Mouse (Mus musculus) T-helper 1 cell (primary cell): ENCODE results near the gene Olfr1214.
"Not testable (repeated sequence)": the region's sequence is repeated elsewhere in the genome, so short reads cannot be mapped to it uniquely, and the experiment has no call there.

ENCODE experiments used
- in situ Hi-C: fragments of 300-600 bp; cut with MboI, MseI; formaldehyde crosslinking; loops from one replicate; pipeline ENCODE4 v1.15.1; 2025; ENCODE audit warnings: high pct_unique_total_duplicates

The Olfr1214 gene

DNA sequence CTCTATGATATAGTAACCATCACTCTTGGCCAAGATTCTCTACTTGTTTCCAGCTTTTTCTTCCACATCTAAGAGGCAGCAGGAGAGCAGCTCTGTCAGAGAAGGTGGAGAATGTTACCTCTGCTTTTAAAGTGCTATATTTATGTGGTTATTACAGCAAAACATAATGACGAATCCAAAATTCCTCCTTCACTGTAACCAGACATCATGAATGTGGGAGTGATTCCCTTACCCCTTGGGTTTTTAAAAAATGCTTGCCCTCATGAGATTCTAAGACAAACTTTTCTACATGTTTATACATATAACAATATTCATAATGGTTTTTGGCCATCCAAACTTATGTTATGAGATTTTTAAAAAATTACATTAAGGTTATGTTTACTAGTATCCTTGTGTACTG lies at the start of gene Olfr1214:
TSS of gene Olfr1214 (minus strand) at position 101 of the 400 bp plus-strand sequence.
- in situ Hi-C loops, result no loop called here

DNA sequence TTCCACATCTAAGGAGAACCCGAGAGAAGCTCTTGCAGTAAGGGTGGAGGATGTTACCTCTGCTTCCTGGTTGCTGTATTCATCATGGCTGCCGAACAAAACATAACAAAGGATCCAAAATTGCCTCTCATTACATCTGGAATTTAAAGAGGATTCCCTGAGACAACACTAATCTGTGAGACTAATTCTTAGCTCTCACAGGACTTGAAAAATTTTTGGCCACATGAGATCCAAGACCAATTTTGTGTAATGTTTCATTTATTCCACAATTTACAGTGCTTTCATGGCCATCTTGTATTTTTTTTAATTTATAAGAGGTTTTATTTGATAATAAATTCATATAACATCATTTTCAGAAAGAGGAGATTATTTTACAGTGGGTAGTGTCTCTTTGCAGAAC lies 39.5 kb upstream of the Olfr1214 start, which contains the start of gene Olfr1217:
TSS of gene Olfr1217 (minus strand) at position 101 of the 400 bp plus-strand sequence.
- in situ Hi-C loops, result no loop called here

DNA sequence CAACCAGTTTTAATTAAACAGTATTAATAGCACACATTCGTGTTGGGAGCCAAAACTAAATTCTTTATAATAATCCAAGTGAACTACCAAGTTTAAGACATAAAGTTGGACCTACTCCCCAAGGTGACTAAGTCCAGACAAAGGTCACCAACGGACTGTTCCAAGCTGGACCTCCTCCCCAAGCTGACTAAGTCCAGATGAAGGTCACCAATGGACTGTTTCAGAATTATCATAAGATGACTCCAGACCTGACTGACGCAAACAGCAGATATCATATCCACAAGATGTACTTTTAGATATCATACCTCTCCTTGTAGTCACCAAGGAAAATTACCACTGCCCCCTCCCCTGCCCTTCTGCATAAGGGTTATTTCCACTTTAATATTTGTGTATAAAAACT lies 29.0 kb upstream of the Olfr1214 start:
- in situ Hi-C loops, result not testable (repeated sequence)

DNA sequence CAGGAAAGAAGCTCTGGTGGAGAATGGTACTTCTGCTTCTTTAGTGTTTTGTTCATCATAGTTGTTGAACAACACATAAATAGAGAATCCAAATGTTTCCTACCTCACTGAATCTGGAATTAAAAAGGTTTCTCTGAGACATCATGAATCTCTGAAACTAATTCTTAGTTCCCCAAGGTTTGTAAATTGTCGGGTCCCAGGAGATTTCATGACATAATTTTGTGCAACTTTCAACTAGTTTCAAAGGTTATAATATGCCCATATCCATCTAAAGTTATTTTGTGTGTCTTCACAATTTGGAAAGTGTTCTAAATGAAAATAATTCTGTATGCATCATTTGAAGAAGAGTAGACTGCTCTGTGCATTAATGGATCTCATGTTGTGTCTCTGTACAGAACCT lies 25.8 kb upstream of the Olfr1214 start, which contains the start of gene Olfr1216:
TSS of gene Olfr1216 (minus strand) at position 101 of the 400 bp plus-strand sequence.
- in situ Hi-C loops, result no loop called here

DNA sequence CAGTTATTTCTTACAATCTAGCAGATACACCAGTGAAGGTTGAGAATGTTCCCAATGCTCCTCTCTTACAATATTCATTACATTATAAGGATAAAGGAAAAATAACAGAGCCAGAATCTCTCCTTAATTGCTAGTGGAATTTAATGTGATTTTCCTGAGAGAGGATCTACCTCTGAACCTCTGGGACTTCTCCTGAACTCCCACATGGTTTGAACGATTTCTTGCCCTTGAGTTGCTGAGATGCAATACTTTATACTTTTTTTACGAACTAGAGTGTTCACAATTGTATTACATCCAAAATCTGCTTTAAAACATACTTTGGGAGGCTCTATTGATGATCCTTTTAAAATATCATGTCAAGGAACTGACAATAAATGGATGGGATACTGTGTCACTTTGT lies 14.4 kb upstream of the Olfr1214 start, which contains the start of gene Olfr1215:
TSS of gene Olfr1215 (minus strand) at position 101 of the 400 bp plus-strand sequence.
- in situ Hi-C loops, result no loop called here

DNA sequence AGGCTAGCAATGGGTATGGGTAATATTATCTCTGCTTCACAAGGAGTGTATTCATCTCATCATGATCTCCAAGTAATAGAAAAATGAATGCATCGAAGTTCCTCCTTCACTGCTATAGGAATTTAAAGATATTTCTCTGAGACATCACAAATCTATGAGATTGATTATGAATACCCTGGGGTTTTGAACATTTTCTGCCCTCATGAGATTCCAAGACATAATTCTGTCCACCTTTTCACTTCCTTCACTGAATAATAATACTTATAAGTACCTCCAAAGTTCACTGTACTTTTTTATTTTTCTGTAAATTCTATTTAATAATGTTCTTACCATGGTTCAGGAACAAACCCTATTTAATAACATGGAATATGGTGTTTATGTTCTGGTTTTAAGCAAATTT lies 12.3 kb downstream of the Olfr1214 start, which contains the start of gene Gm13762:
TSS of gene Gm13762 (minus strand) at position 101 of the 400 bp plus-strand sequence.
- in situ Hi-C loops, result no loop called here

DNA sequence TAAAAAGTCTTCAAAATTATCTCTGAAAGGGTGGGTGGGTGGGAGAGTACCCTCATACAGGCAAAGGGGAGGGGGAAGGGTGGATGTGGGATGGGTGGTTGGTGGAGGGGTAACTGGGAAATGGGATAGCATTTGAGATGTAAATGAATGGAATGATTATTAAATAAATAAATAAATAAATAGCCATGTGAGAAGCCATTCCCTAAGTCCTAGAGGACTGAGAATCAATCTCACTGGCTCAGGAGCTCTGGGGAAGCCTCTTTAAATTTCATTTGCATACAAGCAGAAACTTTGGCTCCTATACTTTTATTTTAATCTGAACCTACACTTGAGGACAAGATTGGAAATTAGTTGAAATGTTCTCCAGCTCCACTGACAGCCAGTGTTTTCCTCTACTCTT lies 38.8 kb downstream of the Olfr1214 start, which contains the start of gene Olfr1212:
TSS of gene Olfr1212 (plus strand) at position 301 of the 400 bp plus-strand sequence.
- in situ Hi-C loops, result loop anchor here (10.0 kb wide), 1 partner anchor 691 kb away; no protein-coding TSS in a partner anchor

DNA sequence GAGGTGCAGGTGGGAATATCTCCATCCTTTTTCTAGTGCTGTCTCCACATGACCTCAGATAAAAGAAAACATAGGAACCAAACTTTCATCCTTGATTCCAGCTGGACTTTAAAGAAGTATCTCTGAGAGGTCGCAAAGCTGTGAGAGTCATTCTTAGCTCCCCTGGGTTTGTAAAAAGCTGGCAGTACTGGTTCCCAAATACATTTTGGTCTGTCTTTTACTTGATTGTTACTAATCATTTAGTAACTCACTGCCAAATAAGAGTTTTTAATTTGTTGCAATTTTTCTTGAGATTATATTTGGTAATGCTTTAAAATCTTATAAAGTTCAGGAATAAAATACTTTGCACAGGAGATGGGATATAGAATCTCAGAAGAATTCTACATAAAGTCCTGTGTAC lies 54.4 kb downstream of the Olfr1214 start, which contains the start of gene Olfr1211:
TSS of gene Olfr1211 (minus strand) at position 101 of the 400 bp plus-strand sequence.
- in situ Hi-C loops, result no loop called here
